Mouse (Mus musculus): ENCODE measurements at regions not wholly inside any gene's neighbourhood (a gene's known extent, or its start where the extent isn't known, plus 50 kb on each side); places are given as distances from the start of the nearest gene placed in this dataset.

DNA sequence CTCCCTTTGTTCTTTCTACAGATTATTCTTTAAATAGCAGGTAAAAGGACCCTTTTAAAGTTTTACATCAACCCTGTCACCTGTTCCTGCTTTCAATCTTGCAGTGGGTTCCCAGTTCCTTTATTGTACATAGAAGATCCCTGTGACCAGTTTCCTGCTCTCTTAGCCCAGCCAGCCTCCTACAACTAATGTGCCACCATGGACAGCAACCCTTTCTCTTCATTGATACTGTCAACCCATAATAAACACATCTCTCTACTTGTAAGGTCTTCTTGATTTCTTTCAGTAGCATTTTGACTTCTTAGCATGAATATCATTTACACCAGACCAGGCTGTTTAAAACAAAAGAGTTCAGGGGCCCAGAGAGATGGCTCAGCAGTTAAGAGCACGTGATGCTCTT lies 124.2 kb upstream of the Xpo1 start:
- no peak overlapping the region for H3K4me2 ChIP-seq
- no peak overlapping the region for H3K4me3 ChIP-seq
- H3K4me1 ChIP-seq (replicated peaks) = no peaks in the 10 kb centered on the region
- no peaks in the 10 kb centered on the region for H3K27me3 ChIP-seq
- ATAC-seq (replicated peaks; ENCODE audit: insufficient number of reproducible peaks, insufficient read depth, low FRiP score, low read depth) = no peak
- H3K36me3 ChIP-seq = no peaks in the 10 kb centered on the region
- no peaks in the 10 kb centered on the region for H3K9me3 ChIP-seq (replicated peaks)
- no peak overlapping the region for H3K9ac ChIP-seq
- WGBS = 63% methylated on average over 1 of the region's 1 CpGs
- H3K27ac ChIP-seq = no peak overlapping the region

DNA sequence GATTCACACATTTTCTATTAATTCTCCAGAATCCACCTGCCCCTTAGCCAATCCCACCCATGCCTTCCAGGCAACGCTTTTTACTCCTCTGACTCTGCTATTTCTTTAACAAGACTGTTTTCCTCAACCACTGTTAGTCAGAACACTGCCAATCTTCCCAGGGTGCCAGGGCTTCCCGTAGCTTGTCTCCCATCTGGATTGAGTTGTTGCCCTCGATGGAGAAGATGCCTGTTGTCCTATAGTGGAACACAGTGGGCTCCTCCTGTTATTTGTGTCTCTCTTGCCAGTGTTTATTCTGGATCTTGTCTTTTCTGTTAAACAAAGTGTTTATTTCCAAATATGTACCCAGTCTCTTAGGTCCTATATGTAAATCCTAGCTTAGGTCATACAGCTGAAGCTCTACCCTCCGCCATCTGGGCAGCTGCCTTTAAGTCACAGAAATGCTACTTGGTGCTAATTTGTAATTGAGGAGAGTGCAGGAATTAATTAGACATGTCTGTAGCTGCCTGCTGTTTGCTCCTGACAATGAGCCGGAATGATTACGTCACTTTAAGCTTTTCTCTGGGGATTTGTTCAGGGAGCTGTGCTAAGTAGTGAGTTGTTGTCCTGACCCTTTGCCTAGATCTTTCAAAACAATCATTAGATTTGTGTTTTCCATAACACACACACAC lies 115.3 kb upstream of the Xpo1 start:
- H3K36me3 ChIP-seq = no peaks in the 10 kb centered on the region
- no peak for ATAC-seq (replicated peaks; ENCODE audit: insufficient number of reproducible peaks, insufficient read depth, low FRiP score, low read depth)
- H3K4me2 ChIP-seq = no peak overlapping the region
- no peaks in the 10 kb centered on the region for H3K27me3 ChIP-seq
- no peak overlapping the region for H3K9ac ChIP-seq
- H3K4me3 ChIP-seq = no peak overlapping the region
- 70% methylated on average over 6 of the region's 6 CpGs for WGBS
- H3K9me3 ChIP-seq (replicated peaks) = no peaks in the 10 kb centered on the region
- H3K4me1 ChIP-seq (replicated peaks) = no peaks in the 10 kb centered on the region
- no peak overlapping the region for H3K27ac ChIP-seq

- no peak for ATAC-seq (replicated peaks; ENCODE audit: insufficient number of reproducible peaks, insufficient read depth, low FRiP score, low read depth)
- H3K9me3 ChIP-seq (replicated peaks) = no peaks in the 10 kb centered on the region
- H3K9ac ChIP-seq = no peak overlapping the region
- H3K4me1 ChIP-seq (replicated peaks) = no peaks in the 10 kb centered on the region
- no peak overlapping the region for H3K4me3 ChIP-seq
- H3K27me3 ChIP-seq = no peaks in the 10 kb centered on the region
- H3K36me3 ChIP-seq = no peaks in the 10 kb centered on the region
- 69% methylated on average over 12 of the region's 12 CpGs for WGBS
- H3K4me2 ChIP-seq = no peak overlapping the region
- H3K27ac ChIP-seq = no peak overlapping the region
These were observed 114.6 kb upstream of the Xpo1 start for GRCm38 (mm10) chr11:23141100-23141837.

- Histone ChIP-seq H3K4me3 (no peak overlapping the region), H3K9ac (no peak overlapping the region), H3K27me3 (no peaks in the 10 kb centered on the region), H3K36me3 (no peaks in the 10 kb centered on the region), H3K9me3 (replicated peaks) (no peaks in the 10 kb centered on the region), H3K4me1 (replicated peaks) (no peaks in the 10 kb centered on the region), H3K4me2 (no peak overlapping the region), H3K27ac (no peak overlapping the region)
- 82% methylated on average over 8 of the region's 8 CpGs for WGBS
- no peak for ATAC-seq (replicated peaks; ENCODE audit: insufficient number of reproducible peaks, insufficient read depth, low FRiP score, low read depth)
These were observed 107.7 kb upstream of the Xpo1 start for GRCm38 (mm10) chr11:23148048-23148596.

DNA sequence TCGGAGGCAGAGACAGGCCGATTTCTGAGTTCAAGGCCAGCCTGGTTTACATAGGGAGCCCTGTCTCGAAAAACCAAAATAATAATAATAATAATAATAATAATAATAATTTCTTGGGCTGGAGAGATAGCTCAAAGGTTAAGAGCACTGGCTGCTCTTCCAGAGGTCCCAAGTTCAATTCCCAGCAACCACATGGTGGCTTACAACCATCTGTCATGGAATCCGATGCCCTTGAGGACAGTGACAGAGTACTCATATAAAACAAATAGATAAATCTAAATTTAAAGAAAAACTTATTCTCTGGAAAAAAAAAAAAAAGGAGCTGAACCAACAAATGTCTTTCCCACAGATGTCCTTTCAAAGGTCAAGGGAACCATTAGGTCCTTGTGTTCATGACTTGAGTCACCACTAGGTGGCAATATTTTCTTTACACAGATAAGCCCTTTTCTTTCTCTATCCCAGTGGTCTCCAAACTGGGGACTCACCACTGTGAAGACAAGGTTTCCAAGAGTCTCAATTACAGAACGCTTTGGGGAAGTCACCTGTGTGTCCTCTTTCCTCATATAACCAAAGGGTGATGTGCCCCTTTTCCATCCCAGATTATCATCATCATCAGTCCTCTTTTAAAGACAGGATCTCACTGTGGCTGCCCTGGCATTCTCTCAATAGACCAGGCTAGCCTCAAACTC lies 106.1 kb upstream of the Xpo1 start:
- Histone ChIP-seq H3K4me1 (replicated peaks) (no peaks in the 10 kb centered on the region), H3K36me3 (no peaks in the 10 kb centered on the region), H3K27ac (no peak overlapping the region), H3K4me3 (no peak overlapping the region), H3K4me2 (no peak overlapping the region), H3K27me3 (no peaks in the 10 kb centered on the region), H3K9me3 (replicated peaks) (no peaks in the 10 kb centered on the region), H3K9ac (no peak overlapping the region)
- WGBS = 61% methylated on average over 5 of the region's 5 CpGs
- 0 out of 2 replicates have a peak, but pooled peaks have one; percentile 14 for ATAC-seq (replicated peaks; ENCODE audit: insufficient number of reproducible peaks, insufficient read depth, low FRiP score, low read depth)

- H3K27ac ChIP-seq = no peak overlapping the region
- 64% methylated on average over 1 of the region's 1 CpGs for WGBS
- no peak for ATAC-seq (replicated peaks; ENCODE audit: insufficient number of reproducible peaks, insufficient read depth, low FRiP score, low read depth)
These were observed 101.0 kb upstream of the Xpo1 start for GRCm38 (mm10) chr11:23154851-23155250.

GRCm38 (mm10) chr11:23168546-23169218 lies 87.2 kb upstream of the Xpo1 start:
- Histone ChIP-seq H3K4me1 (replicated peaks) (no peaks in the 10 kb centered on the region), H3K4me3 (no peak overlapping the region), H3K9ac (no peak overlapping the region), H3K4me2 (no peak overlapping the region), H3K27me3 (no peaks in the 10 kb centered on the region), H3K36me3 (no peaks in the 10 kb centered on the region), H3K9me3 (replicated peaks) (no peaks in the 10 kb centered on the region), H3K27ac (no peak overlapping the region)
- no peak for ATAC-seq (replicated peaks; ENCODE audit: insufficient number of reproducible peaks, insufficient read depth, low FRiP score, low read depth)
- 76% methylated on average over 12 of the region's 12 CpGs for WGBS

More at GRCm38 (mm10) chr11:23154851-23155250, 101.0 kb upstream of the Xpo1 start:
- Histone ChIP-seq H3K36me3 (no peaks in the 10 kb centered on the region), H3K4me1 (replicated peaks) (no peaks in the 10 kb centered on the region), H3K4me2 (no peak overlapping the region), H3K9ac (no peak overlapping the region), H3K27me3 (no peaks in the 10 kb centered on the region), H3K9me3 (replicated peaks) (no peaks in the 10 kb centered on the region), H3K4me3 (no peak overlapping the region)

DNA sequence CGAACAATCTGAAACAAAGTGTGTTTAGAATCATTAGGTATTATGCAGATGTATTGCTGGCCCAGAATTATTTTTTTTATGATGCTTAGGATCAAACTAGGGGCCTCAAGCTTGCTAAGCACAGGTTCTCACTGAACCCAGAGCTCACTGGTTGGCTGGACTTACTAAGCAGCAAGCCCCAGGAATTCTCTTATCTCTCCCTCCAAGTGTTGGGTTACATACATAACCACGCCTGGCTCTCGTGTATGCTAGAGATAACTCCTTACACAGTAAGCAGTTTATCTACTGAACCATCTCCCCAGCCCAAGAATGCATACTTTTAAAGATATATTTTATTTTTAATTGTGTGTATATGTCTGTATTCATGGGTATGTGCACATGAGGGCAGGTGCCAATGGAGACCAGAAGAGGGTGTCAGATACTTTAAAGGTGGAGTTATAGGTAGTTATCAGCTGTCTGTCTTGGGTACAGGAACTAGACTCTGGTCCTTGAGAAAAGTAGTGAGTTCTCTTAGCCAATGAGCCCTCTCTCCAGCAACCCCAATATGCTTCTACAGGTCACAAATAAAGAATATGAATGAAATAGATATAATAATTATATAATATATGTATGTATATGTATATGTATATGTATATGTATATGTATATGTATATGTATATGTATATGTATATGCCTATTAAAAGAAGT lies 86.0 kb upstream of the Xpo1 start:
- no peaks in the 10 kb centered on the region for H3K36me3 ChIP-seq
- no peak overlapping the region for H3K9ac ChIP-seq
- no peaks in the 10 kb centered on the region for H3K9me3 ChIP-seq (replicated peaks)
- no peaks in the 10 kb centered on the region for H3K27me3 ChIP-seq
- WGBS = 29% methylated on average over 3 of the region's 3 CpGs
- ATAC-seq (replicated peaks; ENCODE audit: insufficient number of reproducible peaks, insufficient read depth, low FRiP score, low read depth) = no peak
- no peak overlapping the region for H3K27ac ChIP-seq
- no peaks in the 10 kb centered on the region for H3K4me1 ChIP-seq (replicated peaks)
- no peak overlapping the region for H3K4me3 ChIP-seq
- H3K4me2 ChIP-seq = no peak overlapping the region

DNA sequence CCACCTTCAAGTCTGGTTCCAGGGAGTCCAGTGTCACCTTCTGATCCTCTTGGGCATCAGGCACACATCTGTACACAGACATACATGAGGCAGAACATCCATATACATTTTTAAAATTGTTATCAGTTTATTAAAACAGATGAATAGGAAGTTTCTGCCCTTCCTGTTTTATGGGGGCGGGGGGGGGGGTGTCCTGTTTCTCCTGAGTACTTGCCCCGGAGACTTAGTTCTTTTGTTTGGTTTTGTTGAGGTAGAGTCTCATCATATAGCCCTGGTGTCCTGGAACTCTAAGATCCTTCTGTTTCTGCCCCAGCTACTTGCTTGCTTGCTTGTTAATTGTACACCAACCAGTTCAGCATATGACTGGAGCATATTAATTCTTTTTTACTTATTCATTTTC lies 85.0 kb upstream of the Xpo1 start:
- no peak overlapping the region for H3K4me2 ChIP-seq
- no peaks in the 10 kb centered on the region for H3K9me3 ChIP-seq (replicated peaks)
- no peaks in the 10 kb centered on the region for H3K36me3 ChIP-seq
- no peaks in the 10 kb centered on the region for H3K4me1 ChIP-seq (replicated peaks)
- H3K4me3 ChIP-seq = no peak overlapping the region
- ATAC-seq (replicated peaks; ENCODE audit: insufficient number of reproducible peaks, insufficient read depth, low FRiP score, low read depth) = no peak
- 61% methylated on average over 2 of the region's 2 CpGs for WGBS
- H3K9ac ChIP-seq = no peak overlapping the region
- no peak overlapping the region for H3K27ac ChIP-seq
- H3K27me3 ChIP-seq = no peaks in the 10 kb centered on the region

- H3K4me1 ChIP-seq (replicated peaks) = no peaks in the 10 kb centered on the region
- 78% methylated on average over 1 of the region's 1 CpGs for WGBS
- no peak overlapping the region for H3K9ac ChIP-seq
- no peak for ATAC-seq (replicated peaks; ENCODE audit: insufficient number of reproducible peaks, insufficient read depth, low FRiP score, low read depth)
- no peak overlapping the region for H3K4me2 ChIP-seq
- no peak overlapping the region for H3K27ac ChIP-seq
- no peaks in the 10 kb centered on the region for H3K27me3 ChIP-seq
- H3K9me3 ChIP-seq (replicated peaks) = no peaks in the 10 kb centered on the region
- no peak overlapping the region for H3K4me3 ChIP-seq
- no peaks in the 10 kb centered on the region for H3K36me3 ChIP-seq
These were observed 84.1 kb upstream of the Xpo1 start for GRCm38 (mm10) chr11:23171760-23172159.

Data from heart, embryonic 15.5 days (tissue).